Mouse (Mus musculus): ENCODE measurements around the gene Magi2. TPM values are rescaled to one million over a fixed set of nuclear protein-coding genes. Genes with fewer than 3 reads are reported as not detected.

The Magi2 gene
- polyA plus RNA-seq, 1 experiment: 0.48 TPM

DNA sequence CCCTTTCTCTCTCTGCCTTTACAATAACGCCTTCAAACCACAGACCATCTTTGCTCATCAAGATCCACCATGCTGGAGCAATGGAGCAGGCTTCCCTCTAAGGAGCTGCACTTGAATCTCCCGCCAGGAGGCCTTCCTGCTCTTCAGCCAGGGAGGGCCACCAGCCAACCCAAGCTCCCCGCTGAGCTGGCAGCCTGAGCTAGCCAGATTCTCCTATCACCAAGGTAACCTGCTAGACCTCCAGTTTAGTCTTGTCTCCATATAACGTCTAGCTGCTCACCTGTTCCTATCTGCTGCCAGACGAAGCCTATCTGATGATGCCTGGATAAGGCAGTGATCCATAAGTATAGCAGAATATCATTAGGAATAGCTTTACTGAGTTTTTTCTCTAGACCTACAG is 36.0 kb downstream of the Magi2 start:
- Histone ChIP-seq H3ac (ENCODE audit: control insufficient read depth, insufficient read length) (no peak overlapping the region), H3K27me3 (ENCODE audit: control insufficient read depth, insufficient read depth, insufficient read length) (no peaks in the 10 kb centered on the region), H3K79me2 (ENCODE audit: control insufficient read depth, insufficient read depth) (no peaks in the 10 kb centered on the region), H3K36me3 (ENCODE audit: control insufficient read depth, insufficient read depth) (no peaks in the 10 kb centered on the region), H3K4me3 (no peak overlapping the region), H3K4me2 (ENCODE audit: low read depth) (no peak overlapping the region)
- TF ChIP-seq TCF12 (IDR thresholded peaks at IDR 0.05; ENCODE audit: insufficient read depth, poor library complexity, severe bottlenecking) (no peak), MAX (IDR thresholded peaks at IDR 0.05; ENCODE audit: low read depth) (no peak), POLR2AphosphoS2 (IDR thresholded peaks at IDR 0.05; ENCODE audit: insufficient read length, low read depth) (no peak), POLR2A (IDR thresholded peaks at IDR 0.05; ENCODE audit: insufficient read length, low read depth) (no peak), SRF (IDR thresholded peaks at IDR 0.05; ENCODE audit: control insufficient read depth, insufficient read length, low read depth) (no peak), REST (IDR thresholded peaks at IDR 0.05; ENCODE audit: insufficient read depth, insufficient read length) (no peak), TCF3 (IDR thresholded peaks at IDR 0.05; ENCODE audit: insufficient read length, low read depth) (no peak), USF1 (IDR thresholded peaks at IDR 0.05; ENCODE audit: low read depth) (no peak), E2F4 (IDR thresholded peaks at IDR 0.05; ENCODE audit: insufficient read depth) (no peak), CEBPB (IDR thresholded peaks at IDR 0.05; ENCODE audit: insufficient read depth, poor library complexity, severe bottlenecking) (no peak), MYOG (IDR thresholded peaks at IDR 0.05; ENCODE audit: control insufficient read depth in 1 of 3, insufficient read depth in 1 of 3, insufficient read length in 2 of 3, low read depth in 2 of 3) (no peak)

GRCm38 (mm10) chr5:19264627-19265026 is 37.8 kb downstream of the Magi2 start:
- no peak for TF ChIP-seq E2F4 (IDR thresholded peaks at IDR 0.05; ENCODE audit: insufficient read depth)
- no peak for TF ChIP-seq MYOD1 (IDR thresholded peaks at IDR 0.05; ENCODE audit: control insufficient read depth in 1 of 3, insufficient read length in 2 of 3, low read depth in 2 of 3)
- TF ChIP-seq TCF3 (IDR thresholded peaks at IDR 0.05; ENCODE audit: insufficient read length, low read depth): no peak
- TF ChIP-seq REST (IDR thresholded peaks at IDR 0.05; ENCODE audit: insufficient read depth, insufficient read length): no peak
- no peak for TF ChIP-seq POLR2A (IDR thresholded peaks at IDR 0.05; ENCODE audit: insufficient read length, low read depth)
- no peak for TF ChIP-seq CEBPB (IDR thresholded peaks at IDR 0.05; ENCODE audit: insufficient read depth, poor library complexity, severe bottlenecking)
- no peak for TF ChIP-seq USF1 (IDR thresholded peaks at IDR 0.05; ENCODE audit: low read depth)
- TF ChIP-seq TCF12 (IDR thresholded peaks at IDR 0.05; ENCODE audit: insufficient read depth, poor library complexity, severe bottlenecking): no peak
- no peak for TF ChIP-seq MYOG (IDR thresholded peaks at IDR 0.05; ENCODE audit: control insufficient read depth in 1 of 3, insufficient read depth in 1 of 3, insufficient read length in 2 of 3, low read depth in 2 of 3)
- no peaks in the 10 kb centered on the region for H3K79me2 ChIP-seq (ENCODE audit: control insufficient read depth, insufficient read depth)
- no peaks in the 10 kb centered on the region for H3K27me3 ChIP-seq (ENCODE audit: control insufficient read depth, insufficient read depth, insufficient read length)
- H3K36me3 ChIP-seq (ENCODE audit: control insufficient read depth, insufficient read depth): no peaks in the 10 kb centered on the region
- no peak overlapping the region for H3K4me2 ChIP-seq (ENCODE audit: low read depth)
- H3K4me3 ChIP-seq: no peak overlapping the region
- no peak overlapping the region for H3ac ChIP-seq (ENCODE audit: control insufficient read depth, insufficient read length)

GRCm38 (mm10) chr5:19292581-19292980 is 65.7 kb downstream of the Magi2 start:
- Histone ChIP-seq H3K4me2 (ENCODE audit: low read depth) (no peak overlapping the region), H3ac (ENCODE audit: control insufficient read depth, insufficient read length) (no peak overlapping the region), H3K27me3 (ENCODE audit: control insufficient read depth, insufficient read depth, insufficient read length) (no peaks in the 10 kb centered on the region), H3K36me3 (ENCODE audit: control insufficient read depth, insufficient read depth) (no peaks in the 10 kb centered on the region), H3K4me3 (no peak overlapping the region), H3K79me2 (ENCODE audit: control insufficient read depth, insufficient read depth) (no peaks in the 10 kb centered on the region)
- TF ChIP-seq MYOG (IDR thresholded peaks at IDR 0.05; ENCODE audit: control insufficient read depth in 1 of 3, insufficient read depth in 1 of 3, insufficient read length in 2 of 3, low read depth in 2 of 3) (no peak), SRF (IDR thresholded peaks at IDR 0.05; ENCODE audit: control insufficient read depth, insufficient read length, low read depth) (no peak), TCF3 (IDR thresholded peaks at IDR 0.05; ENCODE audit: insufficient read length, low read depth) (no peak), TCF12 (IDR thresholded peaks at IDR 0.05; ENCODE audit: insufficient read depth, poor library complexity, severe bottlenecking) (no peak), E2F4 (IDR thresholded peaks at IDR 0.05; ENCODE audit: insufficient read depth) (no peak), USF1 (IDR thresholded peaks at IDR 0.05; ENCODE audit: low read depth) (no peak), MYOD1 (IDR thresholded peaks at IDR 0.05; ENCODE audit: control insufficient read depth in 1 of 3, insufficient read length in 2 of 3, low read depth in 2 of 3) (no peak), MAX (IDR thresholded peaks at IDR 0.05; ENCODE audit: low read depth) (no peak), POLR2A (IDR thresholded peaks at IDR 0.05; ENCODE audit: insufficient read length, low read depth) (no peak), POLR2AphosphoS2 (IDR thresholded peaks at IDR 0.05; ENCODE audit: insufficient read length, low read depth) (no peak), REST (IDR thresholded peaks at IDR 0.05; ENCODE audit: insufficient read depth, insufficient read length) (no peak), CEBPB (IDR thresholded peaks at IDR 0.05; ENCODE audit: insufficient read depth, poor library complexity, severe bottlenecking) (no peak)

GRCm38 (mm10) chr5:19306656-19307055 is 79.8 kb downstream of the Magi2 start:
- Histone ChIP-seq H3K79me2 (ENCODE audit: control insufficient read depth, insufficient read depth) (no peaks in the 10 kb centered on the region), H3K36me3 (ENCODE audit: control insufficient read depth, insufficient read depth) (no peaks in the 10 kb centered on the region), H3K27me3 (ENCODE audit: control insufficient read depth, insufficient read depth, insufficient read length) (no peaks in the 10 kb centered on the region), H3K4me3 (no peak overlapping the region), H3ac (ENCODE audit: control insufficient read depth, insufficient read length) (no peak overlapping the region), H3K4me2 (ENCODE audit: low read depth) (no peak overlapping the region)
- no peak for TF ChIP-seq MAX (IDR thresholded peaks at IDR 0.05; ENCODE audit: low read depth)
- TF ChIP-seq TCF3 (IDR thresholded peaks at IDR 0.05; ENCODE audit: insufficient read length, low read depth): no peak
- no peak for TF ChIP-seq TCF12 (IDR thresholded peaks at IDR 0.05; ENCODE audit: insufficient read depth, poor library complexity, severe bottlenecking)
- no peak for TF ChIP-seq MYOD1 (IDR thresholded peaks at IDR 0.05; ENCODE audit: control insufficient read depth in 1 of 3, insufficient read length in 2 of 3, low read depth in 2 of 3)
- no peak for TF ChIP-seq CEBPB (IDR thresholded peaks at IDR 0.05; ENCODE audit: insufficient read depth, poor library complexity, severe bottlenecking)

- TF ChIP-seq CEBPB (IDR thresholded peaks at IDR 0.05; ENCODE audit: insufficient read depth, poor library complexity, severe bottlenecking) (peak; percentile 87), TCF3 (IDR thresholded peaks at IDR 0.05; ENCODE audit: insufficient read length, low read depth) (no peak)
- Histone ChIP-seq H3ac (ENCODE audit: control insufficient read depth, insufficient read length) (no peak overlapping the region), H3K27me3 (ENCODE audit: control insufficient read depth, insufficient read depth, insufficient read length) (no peaks in the 10 kb centered on the region), H3K36me3 (ENCODE audit: control insufficient read depth, insufficient read depth) (no peaks in the 10 kb centered on the region), H3K4me2 (ENCODE audit: low read depth) (no peak overlapping the region), H3K79me2 (ENCODE audit: control insufficient read depth, insufficient read depth) (no peaks in the 10 kb centered on the region), H3K4me3 (no peak overlapping the region)
Measured at GRCm38 (mm10) chr5:19309870-19310269, 83.0 kb downstream of the Magi2 start.

All from myocyte (in vitro differentiated cells).